ENCODE assay signal across 16 mouse cellular contexts in genomic region chr16:26647036-26647435, GRCm38 (mm10).
"Had no signal": no experiment of that assay in that cellular context is flagged by ENCODE, and none has a peak within 500 bp of the region (broad histone marks: within the 10 kb centered on the region; RNA-seq: fewer than 3 reads in every experiment).

No protein-coding gene starts in this region.

- DNase-seq: retina, postnatal 1 day; right cerebral cortex, adult 18-20 months; right cerebral cortex, postnatal 14 days; right cerebral cortex, postnatal 25 days; right cerebral cortex, postnatal 4 days; spleen, adult 18-20 months; thymus, adult 18-20 months; thymus, adult 2 months; thymus, postnatal 14 days; thymus, postnatal 25 days; thymus, postnatal 36 days; thymus, postnatal 4 days had no signal

- H3K27me3 ChIP-seq: neural tube, embryonic 13.5 days; neural tube, embryonic 15.5 days; stomach, embryonic 15.5 days had no signal

- H3K9me3 ChIP-seq: neural tube, embryonic 13.5 days; neural tube, embryonic 15.5 days; stomach, embryonic 15.5 days had no signal

- H3K4me3 ChIP-seq: neural tube, embryonic 13.5 days; neural tube, embryonic 15.5 days; stomach, embryonic 15.5 days had no signal

- H3K9ac ChIP-seq: neural tube, embryonic 13.5 days; neural tube, embryonic 15.5 days; stomach, embryonic 15.5 days had no signal

- H3K4me1 ChIP-seq: neural tube, embryonic 13.5 days; stomach, embryonic 15.5 days had no signal

- H3K27ac ChIP-seq: neural tube, embryonic 13.5 days; neural tube, embryonic 15.5 days; stomach, embryonic 15.5 days; stomach, postnatal 0 days had no signal

- H3K4me2 ChIP-seq: neural tube, embryonic 13.5 days; neural tube, embryonic 15.5 days; stomach, embryonic 15.5 days had no signal

- H3K36me3 ChIP-seq: neural tube, embryonic 13.5 days; neural tube, embryonic 15.5 days; stomach, embryonic 15.5 days had no signal
